Mouse (Mus musculus) stomach, postnatal 0 days (tissue): ENCODE measurements around the gene Usp2.

ENCODE experiments used
- CTCF ChIP-seq: IDR thresholded peaks from 2 replicates; pipeline ENCODE4 v1.5.1; 2016; ENCODE audit warnings: antibody characterized with exemption, low read depth, mild to moderate bottlenecking, moderate library complexity
- EP300 ChIP-seq: optimal IDR thresholded peaks from 2 replicates; pipeline ENCODE3; 2016; ENCODE audit warnings: antibody characterized with exemption

DNA sequence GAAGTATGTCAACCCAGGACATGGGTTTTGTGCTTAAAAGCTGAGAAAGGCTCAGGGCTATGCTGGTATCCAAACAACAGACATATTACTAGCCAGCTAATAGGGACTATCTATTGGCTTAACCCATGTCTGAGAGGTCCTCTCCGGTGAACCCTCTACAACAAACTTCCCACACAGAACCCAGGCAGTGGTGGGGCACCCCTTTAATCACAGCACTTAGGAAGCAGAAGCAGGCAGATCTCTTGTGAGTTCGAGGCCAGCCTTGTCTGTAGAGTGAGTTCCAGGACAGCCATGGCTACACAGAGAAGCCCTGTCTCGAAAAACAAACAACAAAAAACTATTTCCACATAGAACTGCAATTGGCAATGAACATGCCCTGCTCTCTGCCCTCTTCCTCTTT lies 59.9 kb downstream of the Usp2 start:
- TF ChIP-seq CTCF (no peak), EP300 (no peak)
